Mouse (Mus musculus) lung, embryonic 15.5 days (tissue): ENCODE measurements around the gene Cdkl1. TPM values are rescaled to one million over a fixed set of nuclear protein-coding genes. Genes with fewer than 3 reads are reported as not detected.

Experiments
- ATAC-seq: fragments of 200-750 bp; cut with Nextera tagmentation; 2 replicates; pipeline ENCODE4 v1.8.0; 2017; ENCODE audit warnings: moderate number of reproducible peaks, borderline replicate concordance; ENCODE audit not compliant: low FRiP score, low TSS enrichment; ENCODE audit errors: extremely low read depth
- H3K27ac ChIP-seq: fragments of 300-500 bp; sonication (generic); 2 replicates; pipeline ENCODE4 v1.5.1; 2015; ENCODE audit warnings: moderate library complexity, mild to moderate bottlenecking, inconsistent platforms
- H3K27me3 ChIP-seq: fragments of 300-500 bp; sonication (generic); 2 replicates; pipeline ENCODE4 v1.6.1; 2015; ENCODE audit warnings: inconsistent platforms
- H3K36me3 ChIP-seq: fragments of 300-500 bp; sonication (generic); 2 replicates; pipeline ENCODE4 v1.6.1; 2015; ENCODE audit warnings: inconsistent platforms
- H3K4me1 ChIP-seq: fragments of 300-500 bp; sonication (generic); 2 replicates; pipeline ENCODE4 v1.6.1; 2015; ENCODE audit warnings: inconsistent platforms
- H3K4me2 ChIP-seq: fragments of 300-500 bp; sonication (generic); 2 replicates; pipeline ENCODE4 v1.6.1; 2015; ENCODE audit warnings: inconsistent platforms, mild to moderate bottlenecking, moderate library complexity
- H3K4me3 ChIP-seq: fragments of 300-500 bp; sonication (generic); 2 replicates; pipeline ENCODE4 v1.5.1; 2015; ENCODE audit warnings: mild to moderate bottlenecking, inconsistent platforms
- H3K9ac ChIP-seq: fragments of 300-500 bp; sonication (generic); 2 replicates; pipeline ENCODE4 v1.6.1; 2015; ENCODE audit warnings: inconsistent platforms
- H3K9me3 ChIP-seq: fragments of 300-500 bp; sonication (generic); 2 replicates; pipeline ENCODE4 v1.6.1; 2016; ENCODE audit warnings: inconsistent platforms
- WGBS: fragments of 180-500 bp; shearing (Covaris S2); methylation state at CpG from one replicate; pipeline ENCODE4 v1.1.7; 2015; 5-methylcytosine and 5-hydroxymethylcytosine counted together
- polyA plus RNA-seq: library from polyadenylated mRNA; unstranded; fragments of >200 nt; fragmentation: Nextera tagmentation; extraction: Ambion mirVana; gene quantifications from 2 replicates; pipeline ENCODE4 v1.2.1, GENCODE M21; 2015

The Cdkl1 gene
- polyA plus RNA-seq, 1 experiment from 2014 or later, result 1.6 TPM

- no peak overlapping the region for H3K4me3 ChIP-seq
- peaks cover 4% of the 10 kb centered on the region for H3K4me1 ChIP-seq
- no peaks in the 10 kb centered on the region for H3K27me3 ChIP-seq
- WGBS, result 51% methylated on average over 11 of the region's 11 CpGs
- H3K27ac ChIP-seq, result no peak overlapping the region
- ATAC-seq, result no peak
- H3K9me3 ChIP-seq, result no peaks in the 10 kb centered on the region
- H3K4me2 ChIP-seq, result no peak overlapping the region
- H3K9ac ChIP-seq, result no peak overlapping the region
- peaks cover 44% of the 10 kb centered on the region for H3K36me3 ChIP-seq
Measured at GRCm38 (mm10) chr12:69807399-69807985, 16.4 kb upstream of the Cdkl1 start.

DNA sequence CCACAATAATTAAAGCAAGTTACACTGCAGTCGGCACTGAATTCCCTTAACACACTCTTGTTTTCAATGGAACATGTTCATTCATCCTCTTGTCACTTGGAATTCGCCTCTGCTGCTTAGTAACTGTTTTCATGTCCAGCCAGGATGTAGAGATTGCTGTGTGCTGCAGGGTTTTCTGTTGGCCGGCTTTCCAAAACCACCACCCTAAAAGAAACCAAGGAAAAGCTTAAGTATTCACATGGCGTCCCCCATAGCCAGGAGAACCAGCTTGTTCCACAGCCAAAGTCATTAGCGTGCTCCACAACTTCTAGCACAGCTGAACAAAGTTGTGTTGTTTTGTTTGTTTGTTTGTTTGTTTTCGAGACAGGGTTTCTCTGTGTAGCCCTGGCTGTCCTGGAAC is 14.1 kb upstream of the Cdkl1 start:
- WGBS, result 88% methylated on average over 6 of the region's 6 CpGs
- H3K27me3 ChIP-seq, result no peaks in the 10 kb centered on the region
- peaks cover 42% of the 10 kb centered on the region for H3K36me3 ChIP-seq
- ATAC-seq, result no peak
- no peak overlapping the region for H3K4me2 ChIP-seq
- H3K9me3 ChIP-seq, result no peaks in the 10 kb centered on the region
- no peaks in the 10 kb centered on the region for H3K4me1 ChIP-seq
- no peak overlapping the region for H3K9ac ChIP-seq
- H3K27ac ChIP-seq, result no peak overlapping the region
- no peak overlapping the region for H3K4me3 ChIP-seq

DNA sequence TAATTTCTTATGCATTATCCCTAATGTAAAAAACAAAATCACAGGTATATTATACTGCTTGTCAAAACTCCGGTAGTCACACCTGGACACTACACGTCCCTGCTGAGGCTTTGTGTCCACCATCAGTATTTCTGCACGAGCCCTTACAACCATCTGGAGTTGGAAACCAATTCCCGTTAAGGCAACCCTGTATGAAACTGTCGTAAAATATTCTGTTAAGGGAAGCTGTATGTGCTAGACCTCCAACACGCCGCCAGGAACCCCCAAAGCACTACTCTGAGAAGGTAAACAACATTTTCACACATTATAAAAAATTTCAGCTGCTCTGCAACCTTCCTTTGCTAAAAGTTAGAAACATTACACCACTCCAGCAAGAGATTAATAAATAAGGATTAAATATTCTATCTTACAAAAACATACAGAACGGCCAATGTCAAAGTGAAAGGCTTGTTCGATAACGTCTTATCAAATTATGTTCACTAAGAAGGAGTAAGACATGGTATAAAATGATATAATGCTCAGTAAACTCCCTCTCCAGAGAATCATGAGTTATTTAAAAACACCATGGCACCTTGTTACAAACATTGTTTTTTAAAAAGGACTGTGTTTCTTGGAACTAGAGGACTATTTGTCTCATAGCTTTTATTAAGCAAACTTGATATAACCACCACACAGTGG is 13.5 kb upstream of the Cdkl1 start:
- no peaks in the 10 kb centered on the region for H3K27me3 ChIP-seq
- no peak overlapping the region for H3K27ac ChIP-seq
- H3K36me3 ChIP-seq, result peaks cover 39% of the 10 kb centered on the region
- no peak overlapping the region for H3K9ac ChIP-seq
- no peaks in the 10 kb centered on the region for H3K9me3 ChIP-seq
- WGBS, result 88% methylated on average over 10 of the region's 10 CpGs
- ATAC-seq, result no peak
- H3K4me1 ChIP-seq, result no peaks in the 10 kb centered on the region
- no peak overlapping the region for H3K4me2 ChIP-seq
- no peak overlapping the region for H3K4me3 ChIP-seq

- 78% methylated on average over 6 of the region's 6 CpGs for WGBS
- peaks cover 32% of the 10 kb centered on the region for H3K36me3 ChIP-seq
- ATAC-seq, result no peak
Measured at GRCm38 (mm10) chr12:69803196-69803595, 12.1 kb upstream of the Cdkl1 start.

DNA sequence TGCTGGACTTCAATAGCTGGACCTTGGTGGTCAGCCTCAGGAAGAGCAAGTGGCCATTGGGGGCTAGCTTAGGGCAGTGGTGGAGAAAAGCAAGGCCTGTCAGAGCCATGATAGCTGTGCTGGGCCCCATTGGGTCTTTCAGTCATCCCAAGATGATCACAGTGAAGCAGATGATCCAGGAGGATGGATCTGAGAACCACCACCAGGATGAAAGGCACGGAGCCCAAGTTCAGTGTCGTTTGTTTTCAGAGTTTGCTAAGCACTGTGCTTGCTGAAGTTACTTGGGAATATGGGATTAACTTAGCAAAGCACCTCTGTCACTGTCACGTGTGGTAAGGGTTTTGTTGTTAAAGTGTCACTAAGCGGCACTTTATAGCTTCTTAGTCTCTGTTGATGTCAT is 9.5 kb upstream of the Cdkl1 start:
- WGBS, result 79% methylated on average over 4 of the region's 4 CpGs
- H3K4me3 ChIP-seq, result no peak overlapping the region
- no peak overlapping the region for H3K4me2 ChIP-seq
- peaks cover 9% of the 10 kb centered on the region for H3K36me3 ChIP-seq
- no peaks in the 10 kb centered on the region for H3K4me1 ChIP-seq
- ATAC-seq, result no peak
- H3K9ac ChIP-seq, result no peak overlapping the region
- H3K27me3 ChIP-seq, result no peaks in the 10 kb centered on the region
- no peaks in the 10 kb centered on the region for H3K9me3 ChIP-seq
- H3K27ac ChIP-seq, result no peak overlapping the region

More at GRCm38 (mm10) chr12:69803196-69803595, 12.1 kb upstream of the Cdkl1 start:
- H3K4me1 ChIP-seq, result no peaks in the 10 kb centered on the region
- H3K9me3 ChIP-seq, result no peaks in the 10 kb centered on the region
- no peak overlapping the region for H3K9ac ChIP-seq
- no peak overlapping the region for H3K4me2 ChIP-seq
- H3K27me3 ChIP-seq, result no peaks in the 10 kb centered on the region
- H3K27ac ChIP-seq, result no peak overlapping the region
- no peak overlapping the region for H3K4me3 ChIP-seq

GRCm38 (mm10) chr12:69796311-69796710 is 5.2 kb upstream of the Cdkl1 start:
- ATAC-seq, result no peak
- no peak overlapping the region for H3K4me2 ChIP-seq
- no peak overlapping the region for H3K4me3 ChIP-seq
- no peaks in the 10 kb centered on the region for H3K36me3 ChIP-seq
- H3K9me3 ChIP-seq, result no peaks in the 10 kb centered on the region
- peaks cover 4% of the 10 kb centered on the region for H3K4me1 ChIP-seq
- 89% methylated on average over 3 of the region's 3 CpGs for WGBS
- no peaks in the 10 kb centered on the region for H3K27me3 ChIP-seq
- H3K9ac ChIP-seq, result no peak overlapping the region
- no peak overlapping the region for H3K27ac ChIP-seq

GRCm38 (mm10) chr12:69789766-69790529 is 1.1 kb downstream of the Cdkl1 start:
- no peaks in the 10 kb centered on the region for H3K36me3 ChIP-seq

DNA sequence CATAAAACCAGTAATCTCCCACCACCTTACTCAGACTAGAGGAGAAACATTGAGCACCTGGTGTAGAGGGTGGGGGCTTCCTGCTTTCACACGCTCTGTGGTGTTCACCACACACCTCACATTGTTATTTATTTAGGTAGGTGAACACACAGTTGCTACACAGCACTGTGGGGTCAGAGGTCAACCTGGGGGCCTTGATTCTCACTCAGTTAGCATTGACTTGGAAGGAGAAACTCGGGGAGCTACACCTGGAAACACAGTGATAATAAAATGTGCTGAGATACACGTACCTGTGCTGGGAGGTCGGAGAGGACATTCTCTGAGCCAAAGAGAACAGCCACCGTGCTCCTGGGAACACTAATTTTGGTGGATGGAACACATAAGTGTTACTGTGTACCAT is 2.7 kb downstream of the Cdkl1 start:
- Histone ChIP-seq H3K27me3 (peaks cover 5% of the 10 kb centered on the region; the same call in 1 of the 2 replicates), H3K9me3 (no peaks in the 10 kb centered on the region), H3K4me1 (peaks cover 16% of the 10 kb centered on the region), H3K27ac (no peak overlapping the region), H3K9ac (no peak overlapping the region), H3K36me3 (no peaks in the 10 kb centered on the region), H3K4me3 (no peak overlapping the region), H3K4me2 (no peak overlapping the region)
- ATAC-seq, result no peak
- 76% methylated on average over 5 of the region's 5 CpGs for WGBS

More at GRCm38 (mm10) chr12:69789766-69790529, 1.1 kb downstream of the Cdkl1 start:
- 36% methylated on average over 27 of the region's 27 CpGs for WGBS
- Histone ChIP-seq H3K27me3 (peaks cover 5% of the 10 kb centered on the region; the same call in 1 of the 2 replicates), H3K4me3 (peak overlapping the region; percentile 49), H3K4me2 (peak overlapping the region; percentile 95), H3K27ac (no peak overlapping the region), H3K9ac (peak overlapping the region; percentile 42), H3K9me3 (no peaks in the 10 kb centered on the region), H3K4me1 (peaks cover 16% of the 10 kb centered on the region)
- peak; percentile 12; the same call in 1 of the 2 replicates for ATAC-seq

DNA sequence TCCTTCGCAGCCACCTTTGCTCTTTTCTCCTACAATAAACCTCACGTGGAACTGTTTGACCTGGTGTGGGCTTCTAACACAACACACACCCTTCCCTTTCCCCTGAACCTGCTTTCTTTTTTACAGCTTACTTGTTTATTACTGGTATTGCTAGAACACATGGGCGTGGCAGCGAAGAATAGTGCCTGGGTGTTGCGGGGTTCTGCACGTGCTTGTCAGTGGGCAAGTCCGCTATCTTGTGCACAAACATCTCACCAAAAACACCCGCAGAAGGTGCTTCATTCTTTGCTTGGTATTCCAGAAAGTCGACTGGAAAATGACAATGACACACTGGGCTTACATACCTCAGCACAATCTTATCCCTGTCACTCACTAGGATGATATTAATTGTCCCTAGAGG is 5.6 kb downstream of the Cdkl1 start:
- Histone ChIP-seq H3K4me2 (no peak overlapping the region), H3K4me3 (no peak overlapping the region), H3K9ac (no peak overlapping the region), H3K4me1 (peaks cover 4% of the 10 kb centered on the region; the same call in 1 of the 2 replicates), H3K27ac (no peak overlapping the region), H3K27me3 (peaks cover 5% of the 10 kb centered on the region; the same call in 1 of the 2 replicates), H3K9me3 (no peaks in the 10 kb centered on the region), H3K36me3 (no peaks in the 10 kb centered on the region)
- ATAC-seq, result no peak
- WGBS, result 83% methylated on average over 9 of the region's 9 CpGs

GRCm38 (mm10) chr12:69783247-69784025 is 7.6 kb downstream of the Cdkl1 start:
- no peaks in the 10 kb centered on the region for H3K4me1 ChIP-seq
- no peak overlapping the region for H3K4me3 ChIP-seq
- ATAC-seq, result peak; percentile 49; the same call in 1 of the 2 replicates
- no peak overlapping the region for H3K9ac ChIP-seq
- H3K9me3 ChIP-seq, result no peaks in the 10 kb centered on the region
- H3K27ac ChIP-seq, result no peak overlapping the region
- H3K27me3 ChIP-seq, result no peaks in the 10 kb centered on the region
- no peak overlapping the region for H3K4me2 ChIP-seq
- WGBS, result 50% methylated on average over 6 of the region's 6 CpGs
- H3K36me3 ChIP-seq, result no peaks in the 10 kb centered on the region

DNA sequence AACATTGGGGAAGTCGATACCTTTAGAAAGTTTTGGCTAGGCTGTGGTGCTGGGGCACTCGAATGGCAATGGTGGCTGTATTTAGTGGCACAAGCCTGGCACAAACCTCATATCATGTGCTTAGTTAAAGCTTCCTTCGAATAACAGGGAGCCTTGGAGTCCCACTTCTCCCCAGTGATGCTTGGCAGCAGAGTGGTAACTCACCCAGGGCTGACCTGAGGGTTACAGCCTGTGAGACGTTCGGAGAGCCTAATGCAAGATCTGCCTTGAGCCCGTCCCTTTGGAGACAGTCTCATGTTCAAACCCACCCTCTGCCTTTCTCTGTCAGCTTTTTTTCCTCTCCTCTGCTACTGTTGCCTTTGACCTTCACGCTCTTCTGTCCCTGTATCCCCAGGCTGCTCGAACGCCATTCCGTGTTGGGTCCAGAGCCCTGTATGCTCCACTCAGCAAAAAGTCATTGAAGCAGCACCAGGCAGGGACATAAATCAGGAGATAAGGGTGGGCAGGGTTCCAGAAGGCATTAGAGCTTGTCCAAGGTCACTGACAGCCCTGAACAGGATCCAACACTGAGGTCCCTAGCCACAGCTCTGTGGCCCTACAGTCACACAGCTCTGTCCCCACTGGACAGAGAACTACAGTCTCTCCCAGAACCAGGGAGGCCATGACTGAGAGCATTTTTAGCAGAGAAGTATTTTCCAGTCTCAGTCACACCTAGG is 9.0 kb downstream of the Cdkl1 start:
- Histone ChIP-seq H3K9me3 (no peaks in the 10 kb centered on the region), H3K27ac (no peak overlapping the region), H3K36me3 (no peaks in the 10 kb centered on the region), H3K27me3 (no peaks in the 10 kb centered on the region), H3K4me2 (no peak overlapping the region), H3K4me1 (peaks cover under 1% of the 10 kb centered on the region; the same call in 1 of the 2 replicates), H3K9ac (no peak overlapping the region), H3K4me3 (no peak overlapping the region)
- no peak for ATAC-seq
- WGBS, result 70% methylated on average over 10 of the region's 10 CpGs
